Mouse (Mus musculus): ENCODE measurements around the gene Lbhd1. TPM values are rescaled to one million over a fixed set of nuclear protein-coding genes. Genes with fewer than 3 reads are reported as not detected.
A peak's percentile ranks its signal among the peaks of the same experiment; 100 is the strongest.

Gene Lbhd1
- polyA plus RNA-seq, 1 experiment from 2014 or later: 27.5 TPM

- no peak for TF ChIP-seq EP300 (IDR thresholded peaks at IDR 0.05; ENCODE audit: low read depth)
- no peak for TF ChIP-seq CTCF (IDR thresholded peaks at IDR 0.05; ENCODE audit: low read depth)
- ATAC-seq: 0 out of 2 replicates have a peak, but pooled peaks have one; percentile 9
- H3K9me3 ChIP-seq (ENCODE audit: low read length): no peaks in the 10 kb centered on the region
- peak overlapping the region; percentile 74 for H3K27ac ChIP-seq (ENCODE audit: low read depth)
- peaks cover 22% of the 10 kb centered on the region for H3K36me3 ChIP-seq (replicated peaks; ENCODE audit: insufficient read depth, low read length)
- peak overlapping the region; percentile 96 for H3K4me3 ChIP-seq (ENCODE audit: low read depth, low read length)
- WGBS (ENCODE audit: insufficient replicate concordance): 25% methylated on average over 9 of the region's 9 CpGs
- peak; percentile 17 for DNase-seq
- H3K4me2 ChIP-seq (ENCODE audit: low read depth, low read length): peak overlapping the region; percentile 77
- H3K4me1 ChIP-seq (ENCODE audit: insufficient read depth): peaks cover 11% of the 10 kb centered on the region; the same call in 1 of the 2 replicates
- no peaks in the 10 kb centered on the region for H3K27me3 ChIP-seq (ENCODE audit: insufficient read depth, low read length)
- peak overlapping the region; percentile 98 for H3K9ac ChIP-seq (replicated peaks)
Observed at GRCm38 (mm10) chr19:8870838-8871237, 12.7 kb upstream of the Lbhd1 start.

GRCm38 (mm10) chr19:8871267-8872186, 12.0 kb upstream of the Lbhd1 start, which contains the start of gene Ubxn1:
Gene Ubxn1, plus strand, starts transcription at chr19:8871496.
- DNase-seq: peak; percentile 97
- peak within 1 kb of the TSS; percentile 94 for H3K27ac ChIP-seq (ENCODE audit: low read depth)

GRCm38 (mm10) chr19:8872266-8872840, 11.2 kb upstream of the Lbhd1 start:
- no peak for ATAC-seq
- no peaks in the 10 kb centered on the region for H3K9me3 ChIP-seq (ENCODE audit: low read length)
- WGBS (ENCODE audit: insufficient replicate concordance): 60% methylated on average over 10 of the region's 10 CpGs

More at GRCm38 (mm10) chr19:8871267-8872186, 12.0 kb upstream of the Lbhd1 start, which contains the start of gene Ubxn1:
- no peaks in the 10 kb centered on the region for H3K9me3 ChIP-seq (ENCODE audit: low read length)
- H3K27me3 ChIP-seq (ENCODE audit: insufficient read depth, low read length): no peaks in the 10 kb centered on the region
- ATAC-seq: peak; percentile 97
- peaks cover 29% of the 10 kb centered on the region for H3K36me3 ChIP-seq (replicated peaks; ENCODE audit: insufficient read depth, low read length)
- peak within 1 kb of the TSS; percentile 96 for H3K4me3 ChIP-seq (ENCODE audit: low read depth, low read length)
- peak within 1 kb of the TSS; percentile 77 for H3K4me2 ChIP-seq (ENCODE audit: low read depth, low read length)
- peak; percentile 82 for TF ChIP-seq EP300 (IDR thresholded peaks at IDR 0.05; ENCODE audit: low read depth)
- TF ChIP-seq CTCF (IDR thresholded peaks at IDR 0.05; ENCODE audit: low read depth): 0 out of 2 replicates have a peak, but pooled peaks have one; percentile 2
- peak within 1 kb of the TSS; percentile 98 for H3K9ac ChIP-seq (replicated peaks)
- H3K4me1 ChIP-seq (ENCODE audit: insufficient read depth): peaks cover 11% of the 10 kb centered on the region; the same call in 1 of the 2 replicates
- under 1% methylated on average over 59 of the region's 59 CpGs for WGBS (ENCODE audit: insufficient replicate concordance)

GRCm38 (mm10) chr19:8875031-8875430, 8.5 kb upstream of the Lbhd1 start:
- no peak for ATAC-seq
- Histone ChIP-seq H3K4me3 (ENCODE audit: low read depth, low read length) (no peak overlapping the region), H3K36me3 (replicated peaks; ENCODE audit: insufficient read depth, low read length) (peaks cover 34% of the 10 kb centered on the region), H3K4me2 (ENCODE audit: low read depth, low read length) (no peak overlapping the region), H3K27ac (ENCODE audit: low read depth) (no peak overlapping the region), H3K4me1 (ENCODE audit: insufficient read depth) (peaks cover 16% of the 10 kb centered on the region), H3K9me3 (ENCODE audit: low read length) (no peaks in the 10 kb centered on the region), H3K27me3 (ENCODE audit: insufficient read depth, low read length) (no peaks in the 10 kb centered on the region), H3K9ac (replicated peaks) (no peak overlapping the region)
- 89% methylated on average over 7 of the region's 7 CpGs for WGBS (ENCODE audit: insufficient replicate concordance)
- TF ChIP-seq CTCF (IDR thresholded peaks at IDR 0.05; ENCODE audit: low read depth) (no peak), EP300 (IDR thresholded peaks at IDR 0.05; ENCODE audit: low read depth) (no peak)
- DNase-seq: no peak

More at GRCm38 (mm10) chr19:8872266-8872840, 11.2 kb upstream of the Lbhd1 start:
- peak overlapping the region; percentile 94 for H3K27ac ChIP-seq (ENCODE audit: low read depth)
- H3K4me1 ChIP-seq (ENCODE audit: insufficient read depth): peaks cover 11% of the 10 kb centered on the region; the same call in 1 of the 2 replicates
- peaks cover 34% of the 10 kb centered on the region for H3K36me3 ChIP-seq (replicated peaks; ENCODE audit: insufficient read depth, low read length)
- peak overlapping the region; percentile 77 for H3K4me2 ChIP-seq (ENCODE audit: low read depth, low read length)
- no peak for TF ChIP-seq CTCF (IDR thresholded peaks at IDR 0.05; ENCODE audit: low read depth)
- TF ChIP-seq EP300 (IDR thresholded peaks at IDR 0.05; ENCODE audit: low read depth): no peak
- peak overlapping the region; percentile 98 for H3K9ac ChIP-seq (replicated peaks)
- peak overlapping the region; percentile 96 for H3K4me3 ChIP-seq (ENCODE audit: low read depth, low read length)
- DNase-seq: peak; percentile 33
- H3K27me3 ChIP-seq (ENCODE audit: insufficient read depth, low read length): no peaks in the 10 kb centered on the region

- H3K4me3 ChIP-seq (ENCODE audit: low read depth, low read length): peak within 1 kb of the TSS; percentile 94
- ATAC-seq (peak; percentile 98), DNase-seq (peak; percentile 89)
- peak within 1 kb of the TSS; percentile 98 for H3K4me2 ChIP-seq (ENCODE audit: low read depth, low read length)
- H3K4me1 ChIP-seq (ENCODE audit: insufficient read depth): peaks cover 10% of the 10 kb centered on the region
- peak within 1 kb of the TSS; percentile 89 for H3K27ac ChIP-seq (ENCODE audit: low read depth)
- peak within 1 kb of the TSS; percentile 88 for H3K9ac ChIP-seq (replicated peaks)
- TF ChIP-seq EP300 (IDR thresholded peaks at IDR 0.05; ENCODE audit: low read depth) (no peak), CTCF (IDR thresholded peaks at IDR 0.05; ENCODE audit: low read depth) (no peak)
- H3K9me3 ChIP-seq (ENCODE audit: low read length): no peaks in the 10 kb centered on the region
- H3K36me3 ChIP-seq (replicated peaks; ENCODE audit: insufficient read depth, low read length): peaks cover 15% of the 10 kb centered on the region
- no peaks in the 10 kb centered on the region for H3K27me3 ChIP-seq (ENCODE audit: insufficient read depth, low read length)
- under 1% methylated on average over 42 of the region's 42 CpGs for WGBS (ENCODE audit: insufficient replicate concordance)
Observed at GRCm38 (mm10) chr19:8880311-8881033, 3.1 kb upstream of the Lbhd1 start, which contains the start of gene Uqcc3. Gene Uqcc3, minus strand, starts transcription at chr19:8880923.

Data from liver, postnatal 0 days (tissue).